Mouse (Mus musculus): Measurements from ENCODE around the gene Ppp1r18. TPM values are rescaled to one million over a fixed set of nuclear protein-coding genes. Genes with fewer than 3 reads are reported as not detected.

Gene Ppp1r18
- polyA plus RNA-seq, 1 experiment: 78.4 TPM

DNA sequence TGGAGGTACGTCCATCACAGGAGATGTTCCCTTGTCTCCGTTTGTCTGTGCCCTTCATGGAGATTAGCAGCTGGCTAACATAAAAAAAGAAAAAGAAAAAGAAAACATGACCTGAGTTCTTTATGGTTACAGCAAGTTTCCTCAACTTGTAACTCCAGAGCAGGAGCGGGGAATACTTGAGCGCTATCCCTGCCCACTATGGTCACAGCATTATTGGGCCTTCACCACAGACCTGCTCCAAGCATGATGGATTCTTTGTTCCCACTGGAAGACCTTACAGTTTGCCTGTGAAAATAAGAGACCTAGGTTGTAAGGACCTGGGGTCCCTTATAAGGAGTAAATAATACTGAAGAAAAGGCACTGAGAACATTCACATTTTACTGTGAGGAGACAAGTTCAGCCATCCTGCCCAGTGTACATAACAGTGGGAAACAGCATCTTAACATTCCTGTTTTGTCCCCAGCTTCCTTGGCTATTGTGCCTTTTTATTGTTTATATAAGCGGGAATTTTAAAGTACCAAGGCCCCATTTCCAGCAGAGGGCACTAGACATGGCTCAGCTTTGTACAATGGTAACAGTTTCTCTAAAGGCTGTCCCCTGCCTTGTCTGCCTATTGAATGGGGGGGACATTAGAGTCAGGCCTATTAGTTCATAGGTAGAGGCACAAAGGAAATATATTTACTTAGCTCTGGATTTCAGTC, 55.6 kb downstream of the Ppp1r18 start:
- Histone ChIP-seq H3K4me1 (ENCODE audit: control insufficient read depth, insufficient read depth, low read length) (no peaks in the 10 kb centered on the region; the same call in 1 of the 2 replicates), H3K4me3 (replicated peaks; ENCODE audit: control insufficient read depth, low read depth, low read length) (no peak overlapping the region), H3K27ac (ENCODE audit: control insufficient read depth, insufficient read depth, low read depth, low read length, poor library complexity) (peak overlapping the region; percentile 30; the same call in 1 of the 2 replicates)
- 71% methylated on average over 5 of the region's 5 CpGs for WGBS
- TF ChIP-seq POLR2A (IDR thresholded peaks at IDR 0.05; ENCODE audit: borderline replicate concordance, control insufficient read depth, low read depth, low read length): no peak
- TF ChIP-seq CTCF (IDR thresholded peaks at IDR 0.05; ENCODE audit: control insufficient read depth, insufficient read depth, low read length): 0 out of 2 replicates have a peak, but pooled peaks have one; percentile 17

DNA sequence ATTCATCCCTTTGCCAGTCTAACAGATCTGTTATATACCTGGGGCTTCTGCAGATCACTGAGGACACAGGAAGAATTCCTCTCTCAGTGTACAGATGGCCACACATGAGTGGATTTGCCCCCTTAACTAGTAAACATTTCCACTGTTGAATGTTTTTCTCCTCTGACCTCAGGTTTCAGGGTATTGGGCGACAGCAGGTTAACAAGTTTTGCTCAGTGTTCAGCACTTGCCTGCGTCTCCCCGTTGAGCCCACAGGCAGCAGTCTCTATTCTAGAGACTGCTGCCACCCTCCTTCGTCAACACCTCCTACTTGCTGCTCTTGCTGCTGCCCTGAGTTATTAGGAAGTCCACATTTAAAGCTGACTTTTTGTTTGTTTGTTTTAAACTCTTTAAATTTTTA, 56.3 kb downstream of the Ppp1r18 start:
- Histone ChIP-seq H3K4me1 (ENCODE audit: control insufficient read depth, insufficient read depth, low read length) (no peaks in the 10 kb centered on the region; the same call in 1 of the 2 replicates), H3K4me3 (replicated peaks; ENCODE audit: control insufficient read depth, low read depth, low read length) (no peak overlapping the region), H3K27ac (ENCODE audit: control insufficient read depth, insufficient read depth, low read depth, low read length, poor library complexity) (no peak overlapping the region)
- 77% methylated on average over 4 of the region's 4 CpGs for WGBS
- TF ChIP-seq POLR2A (IDR thresholded peaks at IDR 0.05; ENCODE audit: borderline replicate concordance, control insufficient read depth, low read depth, low read length) (no peak), CTCF (IDR thresholded peaks at IDR 0.05; ENCODE audit: control insufficient read depth, insufficient read depth, low read length) (no peak)

- 73% methylated on average over 3 of the region's 3 CpGs for WGBS
- no peak overlapping the region for H3K27ac ChIP-seq (ENCODE audit: control insufficient read depth, insufficient read depth, low read depth, low read length, poor library complexity)
- no peak overlapping the region for H3K4me3 ChIP-seq (replicated peaks; ENCODE audit: control insufficient read depth, low read depth, low read length)
- no peaks in the 10 kb centered on the region; the same call in 1 of the 2 replicates for H3K4me1 ChIP-seq (ENCODE audit: control insufficient read depth, insufficient read depth, low read length)
- no peak for TF ChIP-seq CTCF (IDR thresholded peaks at IDR 0.05; ENCODE audit: control insufficient read depth, insufficient read depth, low read length)
- TF ChIP-seq POLR2A (IDR thresholded peaks at IDR 0.05; ENCODE audit: borderline replicate concordance, control insufficient read depth, low read depth, low read length): no peak
These were observed 57.2 kb downstream of the Ppp1r18 start for GRCm38 (mm10) chr17:35922566-35922965.

- TF ChIP-seq POLR2A (IDR thresholded peaks at IDR 0.05; ENCODE audit: borderline replicate concordance, control insufficient read depth, low read depth, low read length): no peak
- no peak for TF ChIP-seq CTCF (IDR thresholded peaks at IDR 0.05; ENCODE audit: control insufficient read depth, insufficient read depth, low read length)
- 84% methylated on average over 4 of the region's 4 CpGs for WGBS
- Histone ChIP-seq H3K4me3 (replicated peaks; ENCODE audit: control insufficient read depth, low read depth, low read length) (no peak overlapping the region), H3K27ac (ENCODE audit: control insufficient read depth, insufficient read depth, low read depth, low read length, poor library complexity) (no peak overlapping the region), H3K4me1 (ENCODE audit: control insufficient read depth, insufficient read depth, low read length) (no peaks in the 10 kb centered on the region; the same call in 1 of the 2 replicates)
These were observed 57.9 kb downstream of the Ppp1r18 start for GRCm38 (mm10) chr17:35923281-35923680.

Other genes starting within 250 kb of the Ppp1r18 start
- gene Gm9573, start 239.0 kb upstream of the Ppp1r18 start, polyA plus RNA-seq (2011; ENCODE audit: insufficient read depth, insufficient read length, low replicate concordance, missing spikeins): not detected in 2 replicates
- not detected in 2 replicates for gene Mucl3, start 221.9 kb upstream of the Ppp1r18 start, polyA plus RNA-seq (2011; ENCODE audit: insufficient read depth, insufficient read length, low replicate concordance, missing spikeins)
- 13.1 and 25.0 TPM in 2 replicates for gene Vars2, start 198.0 kb upstream of the Ppp1r18 start, polyA plus RNA-seq (2011; ENCODE audit: insufficient read depth, insufficient read length, low replicate concordance, missing spikeins)
- 12.5 and 21.1 TPM in 2 replicates for gene Gtf2h4, start 191.9 kb upstream of the Ppp1r18 start, polyA plus RNA-seq (2011; ENCODE audit: insufficient read depth, insufficient read length, low replicate concordance, missing spikeins)
- gene Ddr1, start 161.0 kb upstream of the Ppp1r18 start, polyA plus RNA-seq (2011; ENCODE audit: insufficient read depth, insufficient read length, low replicate concordance, missing spikeins): 2.4 and 6.0 TPM in 2 replicates
- gene Ier3, start 43.9 kb upstream of the Ppp1r18 start, polyA plus RNA-seq (2011; ENCODE audit: insufficient read depth, insufficient read length, low replicate concordance, missing spikeins): 8.7 and 17.1 TPM in 2 replicates
- gene Flot1, start 42.4 kb upstream of the Ppp1r18 start, polyA plus RNA-seq (2011; ENCODE audit: insufficient read depth, insufficient read length, low replicate concordance, missing spikeins): 41.7 and 90.0 TPM in 2 replicates
- gene Tubb5, start 27.3 kb upstream of the Ppp1r18 start, polyA plus RNA-seq (2011; ENCODE audit: insufficient read depth, insufficient read length, low replicate concordance, missing spikeins): 380 and 447 TPM in 2 replicates
- 17.2 and 24.2 TPM in 2 replicates for gene Mdc1, start 24.1 kb upstream of the Ppp1r18 start, polyA plus RNA-seq (2011; ENCODE audit: insufficient read depth, insufficient read length, low replicate concordance, missing spikeins)
- 16.0 and 22.4 TPM in 2 replicates for gene Nrm, start 4.3 kb upstream of the Ppp1r18 start, polyA plus RNA-seq (2011; ENCODE audit: insufficient read depth, insufficient read length, low replicate concordance, missing spikeins)
- gene Dhx16, start 14.2 kb downstream of the Ppp1r18 start, polyA plus RNA-seq (2011; ENCODE audit: insufficient read depth, insufficient read length, low replicate concordance, missing spikeins): 119 and 234 TPM in 2 replicates
- 28.5 and 52.0 TPM in 2 replicates for gene 2310061I04Rik, start 31.8 kb downstream of the Ppp1r18 start, polyA plus RNA-seq (2011; ENCODE audit: insufficient read depth, insufficient read length, low replicate concordance, missing spikeins)
- gene Atat1, start 44.5 kb downstream of the Ppp1r18 start, polyA plus RNA-seq (2011; ENCODE audit: insufficient read depth, insufficient read length, low replicate concordance, missing spikeins): 11.7 and 19.9 TPM in 2 replicates
- gene Mrps18b, start 50.8 kb downstream of the Ppp1r18 start, polyA plus RNA-seq (2011; ENCODE audit: insufficient read depth, insufficient read length, low replicate concordance, missing spikeins): 43.2 and 65.2 TPM in 2 replicates
- gene Ppp1r10, start 50.8 kb downstream of the Ppp1r18 start, polyA plus RNA-seq (2011; ENCODE audit: insufficient read depth, insufficient read length, low replicate concordance, missing spikeins): 24.4 and 48.0 TPM in 2 replicates
- gene Abcf1, start 104.2 kb downstream of the Ppp1r18 start, polyA plus RNA-seq (2011; ENCODE audit: insufficient read depth, insufficient read length, low replicate concordance, missing spikeins): 77.2 and 120 TPM in 2 replicates
- gene Gnl1, start 114.3 kb downstream of the Ppp1r18 start, polyA plus RNA-seq (2011; ENCODE audit: insufficient read depth, insufficient read length, low replicate concordance, missing spikeins): 28.0 and 29.9 TPM in 2 replicates
- 23.0 and 34.5 TPM in 2 replicates for gene Prr3, start 114.6 kb downstream of the Ppp1r18 start, polyA plus RNA-seq (2011; ENCODE audit: insufficient read depth, insufficient read length, low replicate concordance, missing spikeins)
- 48.0 and 67.4 TPM in 2 replicates for gene H2-T24, start 155.0 kb downstream of the Ppp1r18 start, polyA plus RNA-seq (2011; ENCODE audit: insufficient read depth, insufficient read length, low replicate concordance, missing spikeins)
- 60.1 and 94.6 TPM in 2 replicates for gene H2-T23, start 167.3 kb downstream of the Ppp1r18 start, polyA plus RNA-seq (2011; ENCODE audit: insufficient read depth, insufficient read length, low replicate concordance, missing spikeins)
- gene H2-T22, start 177.2 kb downstream of the Ppp1r18 start, polyA plus RNA-seq (2011; ENCODE audit: insufficient read depth, insufficient read length, low replicate concordance, missing spikeins): 23.5 and 45.8 TPM in 2 replicates
- not detected in 2 replicates for gene Gm6034, start 177.4 kb downstream of the Ppp1r18 start, polyA plus RNA-seq (2011; ENCODE audit: insufficient read depth, insufficient read length, low replicate concordance, missing spikeins)
- gene Gm11127, start 192.8 kb downstream of the Ppp1r18 start, polyA plus RNA-seq (2011; ENCODE audit: insufficient read depth, insufficient read length, low replicate concordance, missing spikeins): not detected in 2 replicates